Mouse (Mus musculus) forelimb bud, embryonic 11.5 days (tissue): Measurements from ENCODE around the gene Zfp944.
"Not testable (repeated sequence)": the region's sequence is repeated elsewhere in the genome, so short reads cannot be mapped to it uniquely, and the experiment has no call there.

Source experiments
- DNase-seq: peaks from one replicate; pipeline ENCODE4 v3.0.0-alpha.2; 2012; ENCODE audit warnings: low read depth, low spot score

Zfp944 gene

GRCm38 (mm10) chr17:22361101-22361781 lies at the start of gene Zfp944, which contains the start of gene Zfp758:
TSS of gene Zfp944 (minus strand) at chr17:22361400.
TSS of gene Zfp758 (plus strand) at chr17:22361453.
- DNase-seq, result peak; percentile 44

- DNase-seq, result peak; percentile 3
Measured at GRCm38 (mm10) chr17:22410756-22411155, 49.6 kb upstream of the Zfp944 start.

- DNase-seq, result no peak
Measured at GRCm38 (mm10) chr17:22363895-22364294, 2.7 kb upstream of the Zfp944 start.

- DNase-seq, result no peak
Measured at GRCm38 (mm10) chr17:22360572-22360971, 628 bp downstream of the Zfp944 start.

GRCm38 (mm10) chr17:22352794-22353193 lies 8.4 kb downstream of the Zfp944 start:
- peak; percentile 44 for DNase-seq

- DNase-seq, result not testable (repeated sequence)
Measured at GRCm38 (mm10) chr17:22315247-22315646, 46.0 kb downstream of the Zfp944 start.

GRCm38 (mm10) chr17:22314730-22315226 lies 46.4 kb downstream of the Zfp944 start, which contains the start of gene CT030661.1:
TSS of gene CT030661.1 (minus strand) at chr17:22314837.
- peak; percentile 95 for DNase-seq

GRCm38 (mm10) chr17:22314219-22314618 lies 47.0 kb downstream of the Zfp944 start:
- not testable (repeated sequence) for DNase-seq
